Mouse (Mus musculus): Measurements from ENCODE around the gene Nedd4. TPM values are rescaled to one million over a fixed set of nuclear protein-coding genes. Genes with fewer than 3 reads are reported as not detected.

Gene Nedd4
- total RNA-seq, 2 experiments from 2014 or later, result 469 to 580 TPM

DNA sequence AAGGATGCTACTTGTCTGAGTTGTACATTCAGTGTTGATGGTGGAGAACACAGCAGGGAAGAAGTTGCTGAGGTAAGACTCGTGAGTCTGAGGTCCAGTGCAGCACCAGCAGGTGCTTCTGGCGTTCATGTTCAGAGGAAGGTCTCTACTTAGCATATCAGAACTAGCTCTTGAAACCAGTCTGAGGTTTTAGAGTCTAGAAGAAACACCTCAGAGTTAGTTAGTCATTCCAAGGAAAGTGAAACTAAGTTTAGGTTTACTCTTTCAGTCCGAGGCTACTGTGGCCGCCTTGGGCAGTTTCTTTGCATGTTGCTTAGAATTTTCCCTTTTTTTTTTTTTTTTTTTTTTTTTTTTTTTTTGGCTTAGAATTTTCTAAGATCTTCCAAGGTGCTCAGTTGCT is 16.6 kb downstream of the Nedd4 start:
- DNase-seq, result no peak

DNA sequence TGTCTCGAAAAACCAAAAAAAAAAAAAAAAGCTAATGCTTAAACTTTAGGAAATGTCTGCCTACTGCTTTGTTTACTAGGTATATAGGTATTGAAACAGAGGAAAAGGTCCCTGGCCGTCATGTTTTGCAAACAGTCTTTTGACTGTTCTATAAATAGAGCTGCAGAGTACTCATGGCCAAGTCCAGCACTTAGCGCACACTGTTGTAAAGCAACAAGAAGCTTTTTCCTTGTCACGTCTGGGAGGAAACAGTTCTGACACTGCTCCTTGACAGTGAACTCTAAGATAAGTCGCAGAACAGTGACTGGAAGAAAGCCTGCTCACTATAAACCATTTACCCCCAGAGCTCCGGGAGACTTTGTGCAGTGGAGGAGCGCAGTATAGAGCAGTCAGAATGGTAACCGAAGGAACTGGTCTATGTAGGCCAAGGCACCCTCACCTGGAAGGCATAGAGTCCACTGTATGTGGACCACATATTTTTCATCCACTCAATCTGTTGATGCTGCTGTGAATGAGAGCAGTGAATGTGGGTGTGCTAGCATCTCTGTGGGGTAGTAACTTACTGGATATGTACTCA is 19.6 kb downstream of the Nedd4 start:
- no peak for DNase-seq

DNA sequence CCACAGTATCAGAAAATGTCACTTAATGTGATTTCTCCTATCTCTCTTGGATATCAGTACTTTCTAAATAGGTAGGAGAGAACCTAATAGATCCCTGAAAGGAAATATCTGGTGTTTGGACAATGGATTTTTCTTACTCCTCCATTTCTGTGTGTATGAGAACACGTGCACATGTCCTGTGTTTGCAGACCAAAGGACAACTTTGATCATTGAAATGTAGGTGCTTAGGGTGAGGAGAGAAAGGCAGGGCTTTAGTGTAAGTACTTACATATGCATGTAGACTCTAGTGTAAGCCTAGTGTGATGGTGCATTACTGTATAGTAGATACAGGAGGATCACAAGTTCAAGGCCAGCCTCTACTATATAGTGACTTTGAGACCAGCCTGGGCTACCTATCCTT is 21.1 kb downstream of the Nedd4 start:
- DNase-seq, result no peak

DNA sequence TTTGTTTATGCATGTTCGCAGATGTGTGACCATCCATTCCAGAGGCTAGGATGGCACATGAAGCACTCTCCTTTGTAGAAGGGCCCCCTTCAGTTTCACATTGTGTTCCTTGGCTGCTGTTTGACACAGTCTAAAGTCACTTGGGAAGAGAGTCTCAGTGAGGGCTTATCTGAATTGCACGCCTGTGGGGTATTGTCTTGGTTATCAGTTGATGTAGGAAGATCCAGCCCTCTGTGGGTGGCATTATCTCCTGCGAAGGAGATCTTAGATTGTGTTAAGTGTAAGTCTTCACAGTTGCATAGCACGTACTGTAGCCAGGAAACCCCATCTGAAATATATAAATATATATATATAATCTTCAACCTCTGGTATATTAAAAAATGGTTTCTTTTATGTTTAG is 23.1 kb downstream of the Nedd4 start:
- DNase-seq, result no peak

DNA sequence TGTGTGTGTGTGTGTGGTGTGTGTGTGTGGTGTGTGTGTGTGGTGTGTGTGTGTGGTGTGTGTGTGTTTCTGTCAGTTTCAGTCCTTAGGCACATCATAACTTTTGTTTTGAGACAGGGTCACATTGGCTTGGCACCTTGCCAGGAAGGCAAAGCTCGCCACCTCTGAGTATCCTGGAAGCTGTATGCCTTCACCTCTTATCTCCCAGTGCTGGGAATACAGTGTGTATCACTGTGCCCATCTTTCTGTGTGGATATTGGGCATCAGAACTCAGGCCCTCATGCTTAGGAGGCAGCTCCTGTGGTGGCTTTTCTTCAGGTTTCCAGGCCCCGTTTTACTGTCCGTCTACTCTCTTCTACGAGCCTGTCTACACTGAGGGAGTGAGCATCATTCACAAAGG is 24.4 kb downstream of the Nedd4 start:
- DNase-seq, result peak; percentile 73

DNA sequence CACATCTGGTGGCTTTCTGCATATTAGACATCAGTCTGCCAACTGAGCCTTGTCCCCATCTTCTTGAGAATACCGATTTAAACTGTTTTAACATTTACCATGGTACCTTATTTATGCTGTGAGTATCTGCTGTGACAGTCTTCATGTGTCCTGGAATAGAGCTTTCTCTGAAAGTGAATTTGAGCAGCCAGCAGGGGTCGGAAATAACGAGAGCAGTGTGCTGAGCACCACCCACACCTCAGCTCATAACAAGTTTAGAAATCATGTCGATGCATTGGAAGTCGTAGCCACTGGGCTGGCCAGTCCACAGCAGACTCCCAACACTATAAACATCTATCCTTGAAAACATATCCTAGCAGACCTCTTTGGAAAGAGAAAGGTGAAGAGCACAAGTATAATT is 27.4 kb downstream of the Nedd4 start:
- no peak for DNase-seq

DNA sequence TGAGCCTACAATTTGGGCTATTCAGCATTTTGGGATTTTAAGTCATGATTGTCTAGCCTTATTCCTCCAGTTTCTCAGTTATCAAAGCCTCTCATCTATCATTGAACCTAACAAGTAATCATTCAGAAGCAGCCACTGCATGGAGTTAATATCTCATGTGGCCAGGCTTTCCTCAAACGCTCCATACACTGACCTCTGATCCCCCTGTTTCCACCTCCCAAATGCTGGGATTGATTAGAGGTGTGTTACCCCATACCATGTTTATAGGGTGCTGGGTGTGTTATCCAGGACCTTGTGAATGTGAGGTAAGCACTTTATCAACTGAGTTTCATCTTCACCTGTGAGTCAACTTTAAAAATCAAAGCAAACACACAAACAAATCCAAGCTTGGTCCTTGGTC is 28.7 kb downstream of the Nedd4 start:
- DNase-seq, result no peak

DNA sequence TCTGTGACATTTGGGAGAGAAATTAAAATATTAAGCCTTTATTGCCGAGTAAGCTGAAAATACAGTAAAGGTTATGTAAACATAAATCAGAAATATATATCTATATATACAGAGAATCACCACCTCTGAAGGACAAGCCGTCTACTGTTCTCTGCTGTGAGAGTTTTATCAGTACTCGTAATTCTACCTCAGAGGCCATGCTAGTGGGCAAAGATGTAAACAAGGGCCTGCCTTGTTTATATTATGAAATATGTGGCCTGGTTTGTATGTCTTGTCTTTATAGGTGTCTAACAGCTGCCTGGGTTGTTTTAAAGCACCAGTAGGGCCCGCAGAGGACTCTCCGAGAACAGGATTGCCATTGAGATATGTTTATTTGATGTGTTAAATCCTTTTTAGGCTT is 29.8 kb downstream of the Nedd4 start:
- no peak for DNase-seq

DNA sequence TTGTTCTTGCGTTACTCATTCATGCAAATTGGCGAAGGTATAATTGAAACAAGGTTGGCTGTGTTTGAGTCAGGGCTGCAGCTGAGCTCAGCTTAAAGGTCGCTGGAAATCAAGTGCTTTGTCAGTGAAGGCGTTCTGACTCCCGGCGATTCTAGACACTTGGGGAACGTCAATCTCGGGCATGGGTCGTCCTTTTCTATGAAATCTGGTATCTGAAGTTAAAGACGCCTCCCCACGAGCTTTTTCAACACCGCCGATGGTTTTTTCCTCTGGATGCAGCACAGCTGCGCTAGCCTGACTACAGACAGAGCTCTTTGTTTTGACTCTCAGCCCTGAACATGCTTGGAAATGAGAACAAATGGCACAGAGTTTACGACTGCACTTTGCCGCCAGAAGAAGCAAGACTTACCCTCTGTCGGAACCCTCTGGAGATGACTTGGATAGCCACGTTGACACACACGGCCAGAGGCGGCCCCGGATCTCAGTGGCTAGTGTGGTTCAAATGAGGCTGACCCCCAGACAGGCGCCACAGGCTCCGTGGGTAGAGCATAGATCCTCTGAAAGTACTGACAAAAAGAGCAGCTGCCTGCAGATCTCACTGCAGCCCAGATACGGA is 31.0 kb downstream of the Nedd4 start:
- DNase-seq, result peak; percentile 37

DNA sequence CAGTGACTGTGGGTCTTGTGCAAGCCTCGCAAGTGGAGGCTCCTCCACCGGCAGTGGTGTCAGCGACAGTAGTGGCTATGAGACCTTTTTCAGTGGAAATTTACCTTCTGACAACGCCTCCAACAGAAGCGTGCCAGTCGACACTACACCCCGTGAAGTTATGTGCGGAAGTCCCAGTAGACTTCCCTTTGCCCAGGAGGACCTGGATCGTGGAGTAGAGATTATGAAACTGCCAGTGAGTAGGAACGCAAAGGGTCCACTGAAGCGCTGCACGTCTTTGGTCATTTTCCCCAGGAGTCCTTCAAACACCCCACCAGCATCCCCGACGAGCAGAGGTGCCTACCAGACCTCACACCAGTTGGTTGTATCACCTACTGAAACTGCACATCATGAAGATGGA is 31.7 kb downstream of the Nedd4 start:
- peak; percentile 36 for DNase-seq

DNA sequence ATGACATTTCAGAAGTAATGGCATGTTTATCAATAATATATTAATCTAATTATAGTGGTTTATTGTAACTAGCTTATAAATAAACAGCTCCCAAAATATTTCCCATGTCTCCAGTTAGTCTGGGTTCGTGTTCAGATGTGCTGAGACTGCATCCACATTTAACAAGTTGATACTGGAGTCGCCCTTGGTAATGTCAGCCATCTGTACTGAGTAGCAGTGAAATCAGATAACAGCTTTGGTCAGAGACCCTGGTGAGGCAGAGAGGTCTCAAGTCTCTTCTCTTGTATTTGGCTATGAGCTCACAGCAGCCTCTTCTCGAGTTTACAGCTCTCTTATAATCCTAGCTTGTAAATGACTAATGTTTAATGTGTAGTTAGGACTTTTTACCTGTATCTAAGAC is 34.4 kb downstream of the Nedd4 start:
- DNase-seq, result no peak

DNA sequence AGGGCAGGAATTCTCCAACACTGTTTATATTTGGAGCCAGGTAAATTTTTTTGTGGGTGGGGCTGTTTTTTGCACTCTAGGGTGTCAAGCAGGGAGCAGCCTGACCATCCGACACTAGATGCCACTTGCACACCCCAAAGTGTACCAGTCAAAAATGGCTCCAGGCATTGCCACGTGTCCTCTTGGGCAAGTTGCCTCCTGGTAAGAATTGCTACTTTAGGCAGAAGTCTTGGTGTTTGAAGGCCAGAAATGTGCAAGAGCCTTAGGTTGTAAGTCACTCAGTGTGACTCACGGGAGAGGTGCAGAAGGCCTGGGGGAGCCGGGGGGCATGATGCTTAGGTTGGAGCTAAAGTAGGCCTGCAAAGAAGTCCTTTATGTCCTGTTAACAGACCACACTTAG is 35.6 kb downstream of the Nedd4 start:
- no peak for DNase-seq

DNA sequence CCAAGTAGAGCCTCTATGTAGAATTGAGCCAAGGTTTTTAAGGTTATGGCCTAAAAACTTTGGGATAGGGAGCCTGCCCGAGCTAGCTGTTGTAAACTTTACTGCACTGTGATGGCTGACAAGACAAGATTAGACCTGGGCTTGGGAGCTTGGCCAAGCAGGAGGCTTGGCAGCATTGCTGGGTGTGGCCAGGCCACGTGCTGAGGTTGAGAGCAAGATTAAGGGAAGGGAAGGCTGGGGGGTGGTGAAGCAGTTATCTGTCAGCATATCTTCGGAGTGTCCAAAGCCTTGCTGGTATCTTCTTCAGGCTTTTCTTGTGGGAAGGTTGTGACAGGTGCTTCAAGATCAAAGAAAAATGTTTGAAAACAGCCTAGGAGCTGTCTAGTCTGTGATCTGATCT is 37.6 kb downstream of the Nedd4 start:
- DNase-seq, result peak; percentile 40

DNA sequence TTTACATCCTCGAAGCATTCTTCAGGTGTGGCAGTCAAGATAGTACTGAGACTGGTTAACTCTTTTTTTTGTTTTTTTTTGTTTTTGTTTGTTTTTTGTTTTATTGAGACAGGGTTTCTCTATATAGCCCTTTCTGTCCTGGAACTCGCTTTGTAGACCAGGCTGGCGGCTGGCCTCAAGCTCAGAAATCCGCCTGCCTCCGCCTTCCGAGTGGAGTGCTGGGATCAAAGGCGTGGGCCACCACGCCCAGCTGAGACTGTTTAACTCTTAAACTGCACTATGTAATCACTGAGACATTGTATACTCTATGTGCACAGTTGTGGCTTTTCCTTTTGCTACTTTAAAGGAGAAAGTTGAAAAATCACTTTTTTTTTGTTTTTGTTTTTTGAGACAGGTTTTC is 39.3 kb downstream of the Nedd4 start:
- no peak for DNase-seq

DNA sequence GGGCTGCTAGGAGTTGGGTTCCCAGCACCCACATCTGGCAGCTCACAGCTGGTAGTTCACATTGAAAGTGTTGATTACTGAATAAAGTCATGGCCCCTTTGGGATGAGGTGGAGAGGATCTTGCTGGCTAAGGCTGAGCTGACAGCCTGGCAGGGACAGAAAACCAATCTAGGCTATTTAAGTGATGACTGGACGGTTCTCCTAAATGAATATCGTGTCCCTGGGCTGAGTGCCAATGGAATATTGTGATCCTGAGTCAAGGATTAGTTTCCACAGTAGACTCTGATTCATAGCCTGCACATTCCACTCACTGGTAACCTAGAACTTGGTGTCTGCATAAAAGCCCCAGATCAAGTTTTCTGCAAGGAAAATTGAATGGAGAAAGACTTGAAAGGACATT is 39.9 kb downstream of the Nedd4 start:
- DNase-seq, result peak; percentile 87

DNA sequence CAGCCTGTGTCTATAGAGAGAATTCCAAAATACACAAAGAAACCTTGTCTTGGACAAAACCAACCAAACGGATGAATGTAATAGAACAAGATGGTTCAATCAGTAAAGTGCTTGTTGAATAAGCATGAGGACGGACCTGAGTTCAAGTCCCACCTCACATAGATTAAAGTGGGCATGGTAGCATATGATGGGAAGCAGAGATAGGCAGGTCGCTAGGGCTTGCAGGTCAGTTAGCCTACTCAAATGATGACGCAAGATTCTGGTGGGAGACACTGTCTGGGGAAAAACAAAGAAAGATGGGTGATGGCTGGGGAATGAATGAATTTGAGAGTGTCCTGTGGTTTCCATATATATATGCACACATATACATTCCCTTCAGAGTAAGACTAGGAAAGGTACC is 41.0 kb downstream of the Nedd4 start:
- no peak for DNase-seq

DNA sequence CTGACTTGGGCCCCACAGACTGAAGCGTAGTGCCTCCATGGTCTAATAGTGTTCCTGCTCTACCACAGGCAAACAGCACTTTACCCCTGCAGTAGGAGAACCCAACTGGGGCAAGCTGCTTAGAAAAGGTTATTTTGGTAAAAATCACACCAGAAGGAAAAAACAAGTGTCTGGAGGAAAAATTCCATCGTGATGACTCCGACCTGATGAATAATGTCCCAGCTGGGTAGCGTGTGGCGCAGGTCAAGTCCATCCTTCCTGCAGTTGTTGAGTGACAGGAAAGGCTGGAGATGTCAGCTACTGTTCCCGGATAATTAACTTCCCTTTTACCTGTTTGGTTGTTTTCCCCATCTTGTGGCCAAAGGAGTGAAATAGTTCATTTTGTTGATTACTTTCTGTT is 41.6 kb downstream of the Nedd4 start:
- peak; percentile 33 for DNase-seq

DNA sequence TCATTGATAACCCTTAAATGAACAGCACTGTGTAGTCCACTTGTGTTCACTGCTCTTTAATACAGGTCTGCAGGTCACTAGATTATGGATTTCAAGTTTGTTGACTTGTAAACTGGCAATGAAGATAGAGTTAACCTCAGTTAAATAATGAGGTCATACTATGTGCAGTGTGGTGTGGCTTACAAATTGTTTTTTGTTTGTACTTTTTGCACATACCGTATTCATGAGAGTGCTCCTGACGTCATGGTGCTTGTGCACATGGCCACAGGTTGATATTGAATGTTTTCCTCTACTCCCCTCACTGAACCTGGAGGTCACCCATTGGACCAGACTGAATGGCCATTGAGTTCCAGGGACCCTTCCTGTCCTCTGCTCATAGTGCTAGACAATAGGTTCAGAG is 43.1 kb downstream of the Nedd4 start:
- DNase-seq, result no peak

DNA sequence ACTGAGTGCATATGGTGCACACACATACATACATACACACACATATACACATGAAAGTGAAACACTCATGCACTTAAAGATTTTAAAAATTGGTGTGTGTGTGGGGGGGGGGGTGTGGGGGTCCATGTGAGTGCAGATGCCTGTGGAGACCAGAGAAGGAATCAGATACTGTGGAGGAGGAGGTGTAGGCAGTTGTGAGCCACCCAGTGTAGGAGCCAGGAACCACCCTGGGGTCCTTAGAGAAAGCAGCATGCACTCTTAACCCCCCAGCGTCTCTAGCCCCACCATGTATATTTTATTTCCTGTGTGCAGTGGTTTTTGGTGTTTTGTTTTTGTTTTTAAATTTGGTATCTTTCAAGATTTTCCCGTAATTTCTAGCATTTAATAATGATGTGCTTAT is 45.9 kb downstream of the Nedd4 start:
- no peak for DNase-seq

DNA sequence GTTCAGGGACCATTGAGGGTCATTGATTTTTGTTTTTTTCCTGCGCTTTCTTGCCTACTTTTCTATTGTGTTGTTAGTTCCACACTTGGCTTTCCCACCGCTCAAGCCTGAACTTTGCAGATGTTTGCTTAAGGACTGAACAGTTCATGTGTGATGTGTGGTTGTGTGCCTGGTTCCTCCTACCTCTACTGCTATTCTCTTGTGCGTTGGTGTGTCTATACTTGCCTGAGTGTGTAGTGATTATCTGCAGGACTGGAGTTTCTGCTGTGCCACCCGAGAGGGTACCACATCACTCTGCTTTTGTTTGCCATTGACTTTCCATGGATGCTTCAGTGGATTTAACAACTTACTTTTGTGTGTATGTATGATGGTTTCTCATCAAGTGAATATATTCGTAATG is 46.5 kb downstream of the Nedd4 start:
- no peak for DNase-seq

DNA sequence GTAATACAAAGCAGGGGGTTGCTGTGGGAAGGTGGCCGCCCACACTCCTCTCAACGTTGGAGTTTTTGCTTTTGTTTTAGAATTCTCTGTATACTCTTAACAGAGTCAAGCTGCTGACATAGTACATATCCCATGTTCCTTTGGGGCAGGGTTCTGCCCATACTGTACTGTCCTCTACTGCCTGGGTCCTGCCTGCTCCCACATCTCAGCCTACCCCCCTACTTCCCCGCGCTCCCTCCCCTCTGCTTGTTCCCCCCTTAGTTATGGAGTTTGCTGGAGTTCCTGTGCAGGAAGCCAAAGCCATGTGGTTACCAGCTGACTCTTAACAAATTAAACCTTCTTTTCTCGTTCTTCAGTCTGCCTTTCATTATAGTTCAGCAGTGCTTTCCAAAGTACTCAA is 47.9 kb downstream of the Nedd4 start:
- no peak for DNase-seq

DNA sequence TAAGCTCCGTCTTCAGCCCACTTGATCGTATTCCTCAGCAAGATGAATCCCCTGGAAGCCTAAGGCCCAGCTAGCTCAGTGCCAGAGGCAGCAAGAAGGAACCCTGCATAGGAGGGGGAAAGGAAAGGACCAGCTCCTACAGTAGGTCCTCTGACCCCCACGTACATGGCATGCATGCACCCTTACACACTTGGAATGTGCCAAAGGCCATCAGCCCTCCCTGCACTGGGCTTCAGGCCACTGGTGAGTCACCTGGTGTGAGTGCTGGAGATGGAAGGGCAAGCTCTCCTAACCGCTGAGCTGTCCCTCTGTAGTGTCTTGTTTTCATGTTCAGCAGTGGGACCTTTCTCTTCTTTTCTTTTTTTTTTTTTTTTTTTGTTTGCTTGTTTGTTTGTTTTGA is 52.8 kb downstream of the Nedd4 start:
- peak; percentile 82 for DNase-seq

DNA sequence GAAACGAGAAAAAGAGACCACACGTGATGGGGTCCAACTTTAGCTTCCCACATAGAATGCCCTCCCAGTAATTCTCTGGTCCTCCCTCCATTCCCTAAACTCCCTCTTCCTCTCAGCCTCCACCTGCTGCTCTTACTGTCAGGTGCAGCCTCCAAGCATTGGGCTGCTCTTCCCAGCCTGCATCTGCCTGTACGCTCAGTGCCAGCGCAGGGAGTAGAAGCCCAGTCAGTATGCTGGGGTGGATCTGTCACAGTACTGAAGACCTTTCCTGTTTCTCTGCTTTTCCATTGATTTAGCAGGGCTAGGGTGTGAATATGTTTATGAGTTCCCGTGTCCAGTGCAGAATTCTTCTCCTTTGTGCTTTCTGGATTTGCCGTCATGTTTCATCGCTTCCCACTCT is 54.1 kb downstream of the Nedd4 start:
- no peak for DNase-seq

DNA sequence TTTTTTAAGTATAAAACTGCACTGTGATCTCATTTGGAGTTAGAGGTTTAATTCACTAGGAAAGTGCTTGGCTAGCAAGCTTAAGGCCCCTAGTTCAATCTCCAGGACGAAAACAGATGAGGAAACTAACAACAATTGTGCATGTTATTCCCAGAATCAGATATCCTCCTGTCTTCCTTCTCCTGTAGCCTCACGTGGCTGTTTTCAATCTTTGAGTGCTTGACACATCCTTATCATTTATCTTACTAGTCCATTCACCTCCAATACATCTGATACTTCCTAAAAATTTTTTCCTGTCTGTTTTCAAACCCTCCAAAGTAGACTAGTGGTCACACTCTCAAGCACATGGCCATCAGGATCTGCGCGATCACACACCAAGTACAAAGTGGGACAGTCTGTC is 57.0 kb downstream of the Nedd4 start:
- no peak for DNase-seq

DNA sequence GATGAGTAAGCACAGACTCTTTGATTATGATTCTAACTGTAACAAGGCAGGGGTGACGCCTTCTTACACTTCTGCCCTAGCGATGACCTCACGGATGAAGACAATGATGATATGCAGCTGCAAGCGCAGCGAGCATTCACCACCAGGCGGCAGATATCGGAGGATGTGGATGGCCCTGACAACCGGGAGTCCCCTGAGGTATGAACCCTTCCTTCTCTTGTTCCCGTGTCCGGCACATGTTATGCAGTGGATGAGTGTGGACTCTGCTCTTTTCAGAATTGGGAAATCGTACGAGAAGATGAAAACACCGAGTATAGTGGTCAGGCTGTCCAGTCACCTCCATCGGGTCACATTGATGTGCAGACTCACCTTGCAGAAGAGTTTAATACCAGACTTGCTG is 59.1 kb downstream of the Nedd4 start:
- no peak for DNase-seq

Data from adrenal gland, postnatal 10 days (tissue).